Mouse (Mus musculus) kidney, postnatal 14 days (tissue): ENCODE results near the gene Fbln5.

ENCODE experiments used
- DNase-seq: peaks from one replicate; pipeline ENCODE4 v3.0.0; 2022; ENCODE audit warnings: mixed read lengths

Fbln5 gene

GRCm38 (mm10) chr12:101759440-101760045 is 59.3 kb downstream of the Fbln5 start:
- DNase-seq: peak; percentile 34

GRCm38 (mm10) chr12:101758698-101759097 is 60.2 kb downstream of the Fbln5 start:
- DNase-seq: no peak

- DNase-seq: no peak
Observed at GRCm38 (mm10) chr12:101742375-101742774, 76.5 kb downstream of the Fbln5 start.

- DNase-seq: peak; percentile 32
Observed at GRCm38 (mm10) chr12:101740486-101740885, 78.4 kb downstream of the Fbln5 start.

- peak; percentile 57 for DNase-seq
Observed at GRCm38 (mm10) chr12:101740045-101740444, 78.8 kb downstream of the Fbln5 start.

GRCm38 (mm10) chr12:101718755-101719150 is 100.1 kb downstream of the Fbln5 start:
- peak; percentile 44 for DNase-seq

- DNase-seq: peak; percentile 92
Observed at GRCm38 (mm10) chr12:101718054-101718754, 100.7 kb downstream of the Fbln5 start, which contains the start of gene Tc2n. TSS of gene Tc2n (minus strand) at chr12:101718523.

- no peak for DNase-seq
Observed at GRCm38 (mm10) chr12:101699176-101699575, 119.7 kb downstream of the Fbln5 start.
